Mouse (Mus musculus) yolk sac, embryonic 10.5 days (tissue): ENCODE results near the gene Dpysl5.
"Not testable (repeated sequence)": the region's sequence is repeated elsewhere in the genome, so short reads cannot be mapped to it uniquely, and the experiment has no call there.

Source experiments
- DNase-seq: peaks from one replicate; pipeline ENCODE4 v3.0.0-alpha.2; 2017; ENCODE audit warnings: low spot score

Dpysl5 gene

GRCm38 (mm10) chr5:30711147-30712001, at the start of gene Dpysl5:
TSS of gene Dpysl5 (plus strand) at chr5:30711564.
- peak; percentile 87 for DNase-seq

- no peak for DNase-seq
These were observed 46.0 kb upstream of the Dpysl5 start for GRCm38 (mm10) chr5:30665360-30665759.

GRCm38 (mm10) chr5:30665968-30666367, 45.4 kb upstream of the Dpysl5 start:
- DNase-seq: no peak

- peak; percentile 96 for DNase-seq
These were observed 44.8 kb upstream of the Dpysl5 start, which contains the start of gene Cenpa for GRCm38 (mm10) chr5:30666391-30667195. TSS of gene Cenpa (plus strand) at chr5:30666777.

GRCm38 (mm10) chr5:30667215-30667614, 44.1 kb upstream of the Dpysl5 start:
- DNase-seq: no peak

GRCm38 (mm10) chr5:30667686-30668085, 43.7 kb upstream of the Dpysl5 start:
- DNase-seq: no peak

GRCm38 (mm10) chr5:30668637-30669495, 42.5 kb upstream of the Dpysl5 start:
- peak; percentile 40 for DNase-seq

GRCm38 (mm10) chr5:30669496-30669830, 41.9 kb upstream of the Dpysl5 start:
- DNase-seq: no peak

- DNase-seq: no peak
These were observed 41.3 kb upstream of the Dpysl5 start for GRCm38 (mm10) chr5:30670091-30670490.

- DNase-seq: no peak
These were observed 37.4 kb upstream of the Dpysl5 start for GRCm38 (mm10) chr5:30674001-30674400.

- DNase-seq: no peak
These were observed 34.6 kb upstream of the Dpysl5 start for GRCm38 (mm10) chr5:30676800-30677199.

- not testable (repeated sequence) for DNase-seq
These were observed 33.3 kb upstream of the Dpysl5 start for GRCm38 (mm10) chr5:30678069-30678468.

- DNase-seq: no peak
These were observed 32.6 kb upstream of the Dpysl5 start for GRCm38 (mm10) chr5:30678722-30679296.

- no peak for DNase-seq
These were observed 31.8 kb upstream of the Dpysl5 start for GRCm38 (mm10) chr5:30679593-30679992.

GRCm38 (mm10) chr5:30681970-30682369, 29.4 kb upstream of the Dpysl5 start:
- DNase-seq: no peak

GRCm38 (mm10) chr5:30682967-30683600, 28.3 kb upstream of the Dpysl5 start:
- no peak for DNase-seq

GRCm38 (mm10) chr5:30683993-30684392, 27.4 kb upstream of the Dpysl5 start:
- DNase-seq: no peak

GRCm38 (mm10) chr5:30686781-30687180, 24.6 kb upstream of the Dpysl5 start:
- DNase-seq: no peak

GRCm38 (mm10) chr5:30700361-30701000, 10.9 kb upstream of the Dpysl5 start:
- DNase-seq: no peak

- not testable (repeated sequence) for DNase-seq
These were observed 10.0 kb upstream of the Dpysl5 start for GRCm38 (mm10) chr5:30701373-30701772.

GRCm38 (mm10) chr5:30701866-30702265, 9.5 kb upstream of the Dpysl5 start:
- no peak for DNase-seq
